Mouse (Mus musculus) naive thymus-derived CD4-positive, alpha-beta T cell, adult 2 months (primary cell): ENCODE results near the gene Evi2b.

Experiments used
- DNase-seq: peaks from one replicate; pipeline ENCODE4 v3.0.0-alpha.2; 2011; ENCODE audit warnings: low read depth

The Evi2b gene

GRCm38 (mm10) chr11:79521930-79522329 is 1.6 kb downstream of the Evi2b start:
- peak; percentile 63 for DNase-seq

GRCm38 (mm10) chr11:79520772-79521171 is 2.8 kb downstream of the Evi2b start:
- peak; percentile 42 for DNase-seq

- peak; percentile 89 for DNase-seq
These were observed 3.7 kb downstream of the Evi2b start for GRCm38 (mm10) chr11:79519878-79520291.

- peak; percentile 43 for DNase-seq
These were observed 4.3 kb downstream of the Evi2b start for GRCm38 (mm10) chr11:79519299-79519698.

GRCm38 (mm10) chr11:79515798-79516197 is 7.8 kb downstream of the Evi2b start:
- DNase-seq, result no peak

GRCm38 (mm10) chr11:79515331-79515730 is 8.2 kb downstream of the Evi2b start:
- no peak for DNase-seq

- no peak for DNase-seq
These were observed 11.6 kb downstream of the Evi2b start for GRCm38 (mm10) chr11:79511970-79512369.

GRCm38 (mm10) chr11:79504506-79504905 is 19.1 kb downstream of the Evi2b start:
- DNase-seq, result no peak

GRCm38 (mm10) chr11:79503845-79504244 is 19.7 kb downstream of the Evi2b start, which contains the start of gene Omg:
Omg (minus strand) TSS chr11:79504084.
- DNase-seq, result no peak

- DNase-seq, result no peak
These were observed 20.6 kb downstream of the Evi2b start for GRCm38 (mm10) chr11:79502917-79503316.

- no peak for DNase-seq
These were observed 28.4 kb downstream of the Evi2b start for GRCm38 (mm10) chr11:79494976-79495800.

- DNase-seq, result no peak
These were observed 38.8 kb downstream of the Evi2b start for GRCm38 (mm10) chr11:79484721-79485120.

- no peak for DNase-seq
These were observed 39.6 kb downstream of the Evi2b start for GRCm38 (mm10) chr11:79483876-79484528.

- DNase-seq, result no peak
These were observed 40.2 kb downstream of the Evi2b start for GRCm38 (mm10) chr11:79483392-79483791.

- DNase-seq, result no peak
These were observed 55.5 kb downstream of the Evi2b start for GRCm38 (mm10) chr11:79468097-79468496.
